Mouse (Mus musculus): ENCODE results near the gene Socs2.

Socs2 gene

GRCm38 (mm10) chr10:95422681-95423080 is 5.7 kb upstream of the Socs2 start:
- DNase-seq (ENCODE audit: low read depth, low spot score) = no peak

GRCm38 (mm10) chr10:95420284-95420683 is 3.3 kb upstream of the Socs2 start:
- no peak for DNase-seq (ENCODE audit: low read depth, low spot score)

- no peak for DNase-seq (ENCODE audit: low read depth, low spot score)
Measured at GRCm38 (mm10) chr10:95419726-95420125, 2.7 kb upstream of the Socs2 start.

DNA sequence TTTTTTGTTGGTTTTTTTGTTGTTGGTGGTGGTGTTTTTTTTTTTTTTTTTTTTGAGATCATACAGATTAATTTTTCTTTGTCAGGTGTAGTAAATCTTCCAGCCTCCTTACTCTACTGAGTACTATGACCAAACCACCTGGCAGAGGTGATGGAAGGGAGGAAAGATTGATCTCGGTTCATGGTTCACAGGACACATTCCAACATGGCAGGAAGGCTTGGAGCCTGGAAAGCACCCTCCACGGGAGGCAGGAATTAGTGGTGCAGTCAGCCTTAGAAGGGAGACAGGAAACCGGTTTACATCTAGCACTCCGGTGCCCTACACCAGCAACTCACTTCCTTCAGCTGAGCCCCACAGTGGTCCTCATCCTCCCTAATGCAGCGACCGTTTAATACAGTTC is 1.7 kb upstream of the Socs2 start:
- no peak for DNase-seq (ENCODE audit: low read depth, low spot score)

DNA sequence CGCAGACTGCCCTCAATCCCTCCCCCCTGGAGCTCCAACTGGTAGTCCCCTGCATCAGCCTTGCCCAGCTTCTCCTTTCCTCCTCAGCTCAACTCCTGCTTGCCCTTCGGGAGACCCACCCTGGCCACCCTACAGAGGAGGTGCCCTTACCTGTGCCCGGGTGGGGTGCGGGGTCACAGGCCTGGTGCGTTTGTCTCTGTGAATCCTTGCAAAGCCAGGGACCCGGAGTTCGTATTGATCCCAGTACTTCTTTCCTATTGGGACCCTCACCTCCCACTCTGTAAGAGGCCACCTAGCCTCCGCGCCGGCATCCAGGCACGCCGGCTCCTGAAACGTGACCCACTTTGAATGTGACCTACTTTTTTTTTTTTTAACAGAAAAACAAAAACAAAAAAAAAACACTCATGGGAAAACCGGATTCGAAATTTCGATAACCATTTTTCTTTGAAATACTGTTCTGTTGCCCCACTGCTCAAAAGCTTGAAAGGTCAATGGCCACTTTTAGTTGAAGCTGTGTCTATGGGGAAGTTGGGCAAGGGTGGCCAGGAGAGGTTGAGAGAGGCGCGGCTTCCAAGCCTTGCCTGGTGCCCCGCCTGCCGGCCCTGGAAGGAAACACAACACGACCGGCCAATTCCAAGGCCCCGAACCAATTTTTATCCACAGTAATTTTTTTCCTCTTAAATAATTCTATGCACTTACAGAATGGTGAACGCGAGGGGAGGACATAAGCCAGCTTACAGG is 686 bp upstream of the Socs2 start:
- peak; percentile 20 for DNase-seq (ENCODE audit: low read depth, low spot score)

DNA sequence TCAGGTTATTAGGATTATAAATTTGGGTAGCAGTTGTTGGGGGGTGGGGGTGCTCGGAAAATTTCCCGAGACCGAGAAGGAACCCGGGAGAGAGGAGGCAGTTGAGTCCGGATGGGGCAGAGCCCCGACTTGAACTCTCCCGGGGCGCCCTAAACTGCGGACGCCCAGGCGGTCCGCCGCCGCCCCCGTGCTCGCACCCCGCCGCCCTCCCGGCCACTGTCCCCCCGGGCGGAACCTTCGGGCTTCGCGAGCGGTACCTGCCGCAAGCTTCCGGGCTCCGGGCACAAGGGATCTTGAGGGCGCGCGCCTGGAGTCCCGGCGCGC is 657 bp downstream of the Socs2 start:
- DNase-seq (ENCODE audit: low read depth, low spot score) = no peak

- peak; percentile 18 for DNase-seq (ENCODE audit: low read depth, low spot score)
Measured at GRCm38 (mm10) chr10:95415533-95416360, 1.2 kb downstream of the Socs2 start.

DNA sequence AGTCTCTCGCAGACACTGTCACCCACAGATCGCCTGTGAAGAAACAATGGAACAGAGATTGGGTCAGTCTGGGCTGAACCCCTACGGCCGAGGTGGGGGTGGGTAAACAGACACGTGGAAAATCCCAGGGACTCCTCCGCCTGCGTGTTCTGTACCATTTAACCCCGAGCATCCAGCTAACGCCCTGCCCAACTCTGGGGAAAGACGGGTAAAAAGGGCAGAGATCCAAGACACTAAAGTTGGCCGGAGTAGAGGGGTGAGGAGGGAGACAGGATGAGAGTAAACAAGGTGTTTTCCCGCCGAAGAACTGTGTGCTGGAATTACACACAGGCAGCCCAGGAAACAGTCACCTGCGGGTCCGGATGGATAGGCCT is 1.8 kb downstream of the Socs2 start:
- DNase-seq (ENCODE audit: low read depth, low spot score) = no peak

DNA sequence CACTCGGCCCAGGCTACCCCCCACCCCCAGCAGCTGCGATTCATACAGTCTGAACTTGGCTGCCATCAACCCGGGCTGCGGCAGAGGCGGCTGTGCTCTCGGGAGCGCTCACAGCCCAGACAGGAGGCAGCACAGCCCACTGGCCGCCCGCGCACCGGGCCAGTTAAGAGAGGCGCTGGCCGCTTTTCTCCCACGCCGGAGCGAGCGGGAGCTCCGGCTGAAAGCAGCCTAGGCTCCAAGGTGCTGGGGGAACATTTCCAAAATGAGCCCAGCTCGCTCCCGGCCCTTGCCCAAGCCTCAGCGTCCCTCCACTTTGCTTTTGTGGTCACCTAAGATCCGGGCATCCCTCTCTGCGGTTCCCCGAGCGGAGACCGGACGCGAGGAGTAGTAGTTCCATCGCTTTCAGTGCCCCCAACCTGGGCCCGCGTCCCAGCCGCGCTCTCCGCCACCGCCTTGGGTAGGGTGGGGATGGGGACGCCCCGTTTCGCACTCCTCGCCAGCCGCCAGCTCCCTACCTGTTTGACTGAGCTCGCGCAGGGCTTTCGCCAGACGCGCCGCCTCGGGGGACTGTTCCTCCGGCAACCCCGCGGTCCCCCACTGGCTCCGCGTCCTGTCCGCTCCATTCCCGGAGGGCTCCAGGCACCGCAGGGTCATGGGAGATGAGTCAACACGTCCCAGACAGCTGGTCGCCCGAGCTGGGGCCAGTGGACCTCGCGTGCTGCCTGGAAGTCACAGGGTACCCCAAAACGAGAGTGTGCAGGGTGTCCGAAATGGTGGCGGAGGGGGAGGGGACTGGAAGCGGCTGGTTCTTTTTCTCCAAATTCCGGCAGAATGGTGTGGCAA is 2.4 kb downstream of the Socs2 start:
- DNase-seq (ENCODE audit: low read depth, low spot score) = no peak

- DNase-seq (ENCODE audit: low read depth, low spot score) = no peak
Measured at GRCm38 (mm10) chr10:95411139-95411538, 5.8 kb downstream of the Socs2 start.

- DNase-seq (ENCODE audit: low read depth, low spot score) = no peak
Measured at GRCm38 (mm10) chr10:95410709-95411108, 6.3 kb downstream of the Socs2 start.

GRCm38 (mm10) chr10:95410209-95410608 is 6.8 kb downstream of the Socs2 start:
- DNase-seq (ENCODE audit: low read depth, low spot score) = no peak

GRCm38 (mm10) chr10:95409149-95409548 is 7.8 kb downstream of the Socs2 start:
- DNase-seq (ENCODE audit: low read depth, low spot score) = no peak

GRCm38 (mm10) chr10:95408487-95408886 is 8.5 kb downstream of the Socs2 start:
- DNase-seq (ENCODE audit: low read depth, low spot score) = no peak

- no peak for DNase-seq (ENCODE audit: low read depth, low spot score)
Measured at GRCm38 (mm10) chr10:95407541-95408160, 9.3 kb downstream of the Socs2 start.

DNA sequence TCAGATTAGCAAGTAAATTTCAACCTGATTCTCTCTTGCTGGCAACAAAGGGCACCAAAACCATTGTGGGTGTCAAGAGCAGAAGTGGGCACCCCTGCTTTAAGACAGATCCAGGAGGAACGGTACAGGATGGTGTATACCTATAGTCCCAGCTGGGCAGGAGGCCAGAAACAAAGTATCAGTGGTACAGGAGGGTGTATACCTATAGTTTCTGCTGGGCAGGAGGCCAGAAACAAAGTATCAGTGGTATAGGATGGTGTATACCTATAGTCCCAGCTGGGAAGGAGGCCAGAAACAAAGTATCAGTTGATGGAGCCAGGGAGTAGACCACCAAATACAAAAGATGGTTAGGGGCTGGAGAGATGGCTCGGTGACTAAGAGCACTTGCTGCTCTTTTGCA is 12.2 kb downstream of the Socs2 start:
- no peak for DNase-seq (ENCODE audit: low read depth, low spot score)

DNA sequence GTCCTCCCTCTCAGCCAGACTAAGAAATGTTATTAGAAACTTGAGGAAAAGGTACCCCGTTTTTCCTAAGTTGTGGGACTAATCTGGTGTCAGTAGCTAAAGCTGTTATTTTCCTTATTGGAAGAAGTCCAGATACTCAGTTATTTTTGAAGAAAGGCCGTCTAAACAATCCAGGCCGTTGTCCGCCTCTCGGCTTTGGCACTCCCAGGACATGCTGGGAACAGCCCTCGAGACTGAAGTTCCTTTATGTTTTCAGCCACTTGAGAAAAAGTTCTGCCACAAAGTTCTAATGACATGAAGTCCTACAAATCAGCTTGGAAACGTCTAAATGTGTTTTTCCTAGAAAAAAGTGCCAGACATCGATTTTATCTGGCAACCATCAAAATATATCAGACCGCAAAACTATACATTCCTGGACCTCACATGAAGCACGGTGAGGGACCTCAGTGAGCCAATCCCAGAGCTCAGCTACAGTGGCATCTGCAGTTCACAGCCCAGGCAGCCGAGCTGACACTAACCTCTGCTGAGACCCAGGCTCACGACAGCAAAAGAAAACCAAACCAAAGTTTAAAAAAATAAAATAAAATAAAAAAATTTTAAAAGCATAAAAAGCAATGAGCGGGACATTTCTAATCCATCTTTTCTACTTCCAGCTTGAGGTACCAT is 17.2 kb downstream of the Socs2 start:
- DNase-seq (ENCODE audit: low read depth, low spot score) = no peak

GRCm38 (mm10) chr10:95398489-95398888 is 18.5 kb downstream of the Socs2 start:
- DNase-seq (ENCODE audit: low read depth, low spot score) = no peak

- no peak for DNase-seq (ENCODE audit: low read depth, low spot score)
Measured at GRCm38 (mm10) chr10:95397191-95397835, 19.7 kb downstream of the Socs2 start.

DNA sequence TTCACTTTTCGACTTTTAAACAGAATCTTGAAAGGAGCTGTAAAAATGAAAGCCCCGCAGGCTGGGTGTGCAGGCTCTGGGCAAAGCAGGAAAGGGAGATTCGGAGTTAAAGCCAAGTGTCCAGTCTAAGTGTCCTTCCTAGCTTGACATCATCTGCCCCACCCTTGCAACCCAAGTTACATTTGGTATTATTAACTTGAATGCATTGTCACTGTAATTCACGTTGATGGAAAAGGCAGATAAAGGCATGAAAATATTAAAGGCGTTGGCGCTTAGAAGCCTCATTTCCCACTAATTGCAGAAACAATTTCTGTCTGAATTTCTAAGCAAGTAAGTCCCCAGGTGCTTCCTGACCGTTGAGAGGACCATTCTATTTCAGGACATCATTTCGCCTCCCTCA is 20.6 kb downstream of the Socs2 start:
- no peak for DNase-seq (ENCODE audit: low read depth, low spot score)
